Mouse (Mus musculus): ENCODE data around the gene Rsl1d1.
A peak's percentile ranks its signal among the peaks of the same experiment; 100 is the strongest.
"Not testable (repeated sequence)": the region's sequence is repeated elsewhere in the genome, so short reads cannot be mapped to it uniquely, and the experiment has no call there.

The Rsl1d1 gene

DNA sequence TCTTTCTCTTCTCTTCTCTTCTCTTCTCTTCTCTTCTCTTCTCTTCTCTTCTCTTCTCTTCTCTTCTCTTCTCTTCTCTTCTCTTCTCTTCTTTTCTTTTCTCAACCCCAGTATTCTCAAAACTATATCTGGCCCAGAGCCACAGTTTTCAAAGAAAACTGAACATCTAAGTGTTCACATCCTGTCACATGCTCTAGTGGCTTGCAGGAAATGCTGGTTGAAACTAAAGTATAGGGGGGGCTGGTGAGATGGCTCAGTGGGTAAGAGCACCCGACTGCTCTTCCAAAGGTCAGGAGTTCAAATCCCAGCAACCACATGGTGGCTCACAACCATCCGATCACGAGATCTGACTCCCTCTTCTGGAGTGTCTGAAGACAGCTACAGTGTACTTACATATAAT is 45.4 kb downstream of the Rsl1d1 start:
- not testable (repeated sequence) for DNase-seq

DNA sequence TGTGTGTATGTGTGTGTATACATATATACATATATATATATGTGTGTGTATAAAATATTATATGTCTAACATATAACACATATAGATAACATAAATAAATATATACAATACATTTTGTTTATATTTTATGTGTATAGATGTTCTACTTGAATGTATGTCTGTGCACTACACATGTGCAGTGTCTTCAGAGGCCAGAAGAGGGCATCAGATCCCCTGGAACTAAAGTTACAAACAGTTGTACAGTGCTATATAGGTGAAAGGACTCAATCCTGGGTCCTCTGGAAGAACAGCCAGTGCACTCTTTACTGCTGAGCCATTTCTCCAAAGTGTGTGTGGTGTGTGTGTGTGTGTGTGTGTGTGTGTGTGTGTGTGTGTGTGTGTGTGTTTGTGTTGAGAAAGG is 48.6 kb downstream of the Rsl1d1 start:
- no peak for DNase-seq

DNA sequence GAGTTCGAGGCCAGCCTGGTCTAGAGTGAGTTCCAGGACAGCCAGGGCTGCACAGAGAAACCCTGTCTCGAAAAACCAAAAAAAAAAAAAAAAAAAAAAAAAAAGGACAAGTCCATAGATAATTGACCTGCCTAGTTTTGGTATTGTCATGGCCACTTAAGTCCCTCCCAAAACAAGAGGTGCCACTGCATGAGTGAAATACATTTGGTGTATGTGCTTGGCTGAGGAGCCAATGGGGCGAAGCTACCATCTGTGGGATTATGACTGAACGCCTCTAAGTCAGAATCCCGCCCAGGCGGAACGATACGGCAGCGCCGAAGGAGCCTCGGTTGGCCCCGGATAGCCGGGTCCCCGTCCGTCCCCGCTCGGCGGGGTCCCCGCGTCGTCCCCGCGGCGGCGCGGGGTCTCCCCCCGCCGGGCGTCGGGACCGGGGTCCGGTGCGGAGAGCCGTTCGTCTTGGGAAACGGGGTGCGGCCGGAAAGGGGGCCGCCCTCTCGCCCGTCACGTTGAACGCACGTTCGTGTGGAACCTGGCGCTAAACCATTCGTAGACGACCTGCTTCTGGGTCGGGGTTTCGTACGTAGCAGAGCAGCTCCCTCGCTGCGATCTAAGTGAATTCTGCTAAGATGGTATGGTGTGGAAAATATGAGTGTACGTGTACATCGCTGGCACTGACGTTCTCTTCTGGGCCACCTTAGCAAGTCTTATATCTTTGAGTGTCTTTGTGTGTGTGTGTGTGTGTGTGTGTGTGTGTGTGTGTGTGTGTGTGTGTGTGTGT is 59.2 kb downstream of the Rsl1d1 start:
- peak; percentile 100 for DNase-seq

All from cerebellum, adult 11 months (tissue).